Mouse (Mus musculus) ES-Bruce4 (cell line): ENCODE data around the gene Vmn1r73. TPM values are rescaled to one million over a fixed set of nuclear protein-coding genes. Genes with fewer than 3 reads are reported as not detected.

ENCODE experiments used
- H3K27ac ChIP-seq: 2 replicates; pipeline ENCODE4 v1.5.1; 2012; ENCODE audit warnings: low read length, inconsistent platforms; ENCODE audit not compliant: insufficient read depth
- H3K27me3 ChIP-seq: 2 replicates; pipeline ENCODE4 v1.6.1; 2012; ENCODE audit warnings: mild to moderate bottlenecking, low read length, inconsistent platforms; ENCODE audit not compliant: control insufficient read depth, poor library complexity, insufficient read depth, severe bottlenecking
- H3K36me3 ChIP-seq: 2 replicates; pipeline ENCODE4 v1.6.1; 2012; ENCODE audit warnings: inconsistent platforms, mild to moderate bottlenecking, low read length, moderate library complexity; ENCODE audit not compliant: control insufficient read depth, poor library complexity, insufficient read depth, severe bottlenecking
- H3K4me1 ChIP-seq: one replicate; pipeline ENCODE4 v1.8.1; 2011; ENCODE audit warnings: low read length; ENCODE audit not compliant: control insufficient read depth, insufficient read depth
- H3K4me3 ChIP-seq: 2 replicates; pipeline ENCODE4 v1.5.1; 2011; ENCODE audit warnings: low read depth, mild to moderate bottlenecking, low read length
- H3K9ac ChIP-seq: 2 replicates; pipeline ENCODE4 v1.6.1; 2012; ENCODE audit warnings: low read depth, mild to moderate bottlenecking, inconsistent platforms; ENCODE audit not compliant: poor library complexity, severe bottlenecking
- H3K9me3 ChIP-seq: replicated peaks from 2 replicates; pipeline ENCODE4 v1.6.1; 2012; ENCODE audit warnings: mild to moderate bottlenecking, low read length, inconsistent platforms; ENCODE audit not compliant: control insufficient read depth, poor library complexity, insufficient read depth, severe bottlenecking
- CTCF ChIP-seq: IDR thresholded peaks from one replicate; pipeline ENCODE4 v1.8.1; 2011; ENCODE audit warnings: low read depth, low read length
- EP300 ChIP-seq: IDR thresholded peaks from 2 replicates; pipeline ENCODE4 v1.6.1; 2011; ENCODE audit warnings: low read depth, low read length; ENCODE audit not compliant: insufficient read depth
- POLR2A ChIP-seq: IDR thresholded peaks from one replicate; pipeline ENCODE4 v1.8.1; 2011; ENCODE audit warnings: low read length; ENCODE audit not compliant: insufficient read depth
- polyA plus RNA-seq: library from polyadenylated mRNA; stranded (reverse); fragments of >200 nt; gene quantifications from 2 replicates; pipeline ENCODE4 v1.2.4, GENCODE M21; 2011; ENCODE audit warnings: low read depth; ENCODE audit not compliant: missing spikeins, insufficient read depth, insufficient read length

Vmn1r73 gene
- not detected in 2 replicates for polyA plus RNA-seq

DNA sequence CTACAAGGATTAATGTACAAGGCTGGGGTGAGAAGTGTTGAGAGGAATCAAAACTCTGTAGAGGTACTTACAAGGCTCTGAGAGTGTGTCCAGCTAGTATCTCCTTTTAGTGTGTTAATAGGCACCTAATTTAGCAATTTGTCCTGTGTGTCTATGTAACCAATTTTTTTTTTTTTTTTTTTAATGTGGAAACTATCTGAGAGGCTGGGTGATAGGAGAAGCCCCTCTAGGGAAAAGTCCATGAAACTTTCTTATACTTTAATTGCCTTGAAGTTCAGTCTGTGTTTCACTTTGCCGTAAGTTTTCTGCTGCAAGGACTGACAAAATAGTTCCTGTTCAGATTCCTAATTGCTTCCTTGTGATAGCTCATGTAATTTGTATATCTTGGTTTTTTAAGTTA is at the start of gene Vmn1r73:
Vmn1r73 (plus strand) TSS at position 301 of the 400 bp plus-strand sequence.
- no peak for TF ChIP-seq POLR2A
- no peak for TF ChIP-seq EP300
- no peak for TF ChIP-seq CTCF
- H3K9ac ChIP-seq = no peak within 1 kb of the TSS
- no peak within 1 kb of the TSS for H3K27ac ChIP-seq
- H3K4me1 ChIP-seq = no peaks in the 10 kb centered on the region
- no peaks in the 10 kb centered on the region for H3K36me3 ChIP-seq
- H3K4me3 ChIP-seq = no peak within 1 kb of the TSS
- no peaks in the 10 kb centered on the region for H3K9me3 ChIP-seq
- no peaks in the 10 kb centered on the region for H3K27me3 ChIP-seq

Other genes with a start within 250 kb of the Vmn1r73 start
- not detected in 2 replicates for gene Zscan4-ps2, start 216.0 kb upstream of the Vmn1r73 start, polyA plus RNA-seq
- 0.36 TPM in 1 of 2 replicates, not detected in the other for gene Zscan4-ps3, start 121.0 kb upstream of the Vmn1r73 start, polyA plus RNA-seq
- gene Vmn1r72, start 50.1 kb upstream of the Vmn1r73 start, polyA plus RNA-seq = 0.09 TPM in 1 of 2 replicates, not detected in the other
- not detected in 2 replicates for gene Vmn1r74, start 103.7 kb downstream of the Vmn1r73 start, polyA plus RNA-seq
- not detected in 2 replicates for gene Vmn1r75, start 144.4 kb downstream of the Vmn1r73 start, polyA plus RNA-seq
- not detected in 2 replicates for gene Vmn1r76, start 207.9 kb downstream of the Vmn1r73 start, polyA plus RNA-seq